Mouse (Mus musculus) layer of hippocampus, adult 18-20 months (tissue): ENCODE results near the gene Iqck. TPM values are rescaled to one million over a fixed set of nuclear protein-coding genes. Genes with fewer than 3 reads are reported as not detected.

Source experiments
- DNase-seq, 2 experiments: peaks; one replicate each; pipeline ENCODE4 v3.0.0; 2022; ENCODE audit warnings: low spot score in 2 of 2
- total RNA-seq, 2 experiments: library from RNA; stranded (reverse); gene quantifications; 2 replicates each; pipeline ENCODE4 v1.2.3; 2021

Iqck gene
- total RNA-seq, 2 experiments from 2014 or later: 4.6 to 4.7 TPM

DNA sequence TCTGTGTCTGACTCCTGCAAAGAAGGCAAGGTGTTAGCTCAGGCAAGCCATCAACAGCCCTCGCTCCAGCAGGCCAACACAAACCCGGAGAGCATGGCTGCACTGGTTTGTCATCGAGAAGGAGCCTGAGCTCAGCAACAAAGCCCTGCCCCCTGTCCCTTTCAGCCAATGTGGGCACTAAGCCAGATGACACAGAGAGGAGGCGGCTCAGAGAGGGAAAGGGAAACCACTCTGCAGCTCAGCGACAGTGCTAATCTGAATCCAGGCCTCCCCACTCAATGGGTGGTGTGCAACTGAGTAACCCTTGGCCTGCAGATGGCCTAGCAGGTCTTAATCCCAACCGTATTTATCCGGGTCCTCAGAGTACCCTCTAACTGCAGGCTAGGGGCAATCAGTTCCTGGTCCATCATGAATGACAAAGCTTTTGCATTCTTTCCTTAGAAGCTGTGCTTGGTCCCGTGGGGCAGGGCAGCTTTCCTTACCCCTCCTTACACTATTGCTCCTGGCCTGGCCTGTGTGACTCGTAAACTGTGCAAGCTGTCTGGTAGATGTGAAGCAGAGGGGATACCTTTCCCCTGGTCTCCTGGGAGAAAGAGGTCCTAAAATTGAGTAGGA lies 4.8 kb upstream of the Iqck start:
- peak in 1 of 2 experiments; percentile 50 for DNase-seq

DNA sequence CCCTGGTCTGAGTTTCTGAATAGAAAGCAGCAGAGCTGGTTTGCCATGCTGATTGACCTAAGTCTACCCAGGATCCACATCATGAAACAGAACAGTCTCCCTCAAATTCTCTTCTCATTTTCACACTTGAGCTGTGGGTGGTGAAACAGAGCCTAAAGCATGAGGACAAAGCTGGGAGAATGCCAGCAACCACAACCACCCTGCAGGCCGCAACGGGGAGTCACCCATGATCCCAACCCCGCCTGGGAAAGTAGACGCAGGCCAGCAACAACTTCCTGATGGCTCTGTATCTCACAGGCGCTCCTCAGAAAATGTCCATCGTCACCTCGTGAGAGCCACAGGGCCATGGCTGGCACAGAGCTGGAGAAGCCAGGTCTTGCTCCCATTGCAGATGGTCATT lies 4.0 kb upstream of the Iqck start:
- DNase-seq: no peak

DNA sequence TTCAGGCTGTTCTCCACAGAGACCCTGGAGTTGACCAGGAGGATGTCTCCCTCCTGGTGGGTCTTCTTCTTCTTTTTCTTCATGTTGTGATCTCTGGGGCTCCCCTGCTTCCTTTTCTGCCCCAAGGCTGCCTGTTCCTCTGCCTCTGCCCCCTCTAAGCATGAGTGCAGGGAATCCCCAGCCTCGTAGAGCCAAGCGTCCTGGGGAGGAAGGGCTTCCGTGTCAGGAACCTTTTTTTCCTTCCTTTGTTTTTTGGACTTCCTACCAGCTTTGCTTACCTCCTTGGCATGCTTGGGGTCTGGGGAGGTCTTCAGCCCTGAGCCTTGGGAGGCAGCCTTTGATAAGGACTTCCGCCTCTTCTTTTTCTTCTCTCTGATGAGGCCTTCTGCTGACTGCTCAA lies 2.9 kb upstream of the Iqck start:
- DNase-seq: no peak

DNA sequence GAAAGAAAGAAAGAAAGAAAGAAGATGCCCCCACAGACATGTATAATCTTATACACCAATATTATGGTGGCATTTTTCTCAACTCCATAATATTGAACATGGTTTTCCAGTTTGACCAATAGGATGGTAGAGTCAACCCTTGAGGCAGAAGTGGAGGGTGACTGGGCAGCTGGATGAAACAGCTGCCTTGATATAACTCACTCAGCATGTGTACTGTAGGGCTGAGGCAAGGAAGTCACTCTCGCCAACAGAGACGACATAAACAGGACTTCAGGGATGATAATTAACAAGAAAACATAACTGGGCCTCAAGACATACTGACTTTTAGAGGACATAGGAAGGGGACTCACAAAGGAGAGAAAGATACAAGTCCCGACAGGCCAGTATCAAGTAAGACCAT lies 946 bp upstream of the Iqck start:
- no peak for DNase-seq

DNA sequence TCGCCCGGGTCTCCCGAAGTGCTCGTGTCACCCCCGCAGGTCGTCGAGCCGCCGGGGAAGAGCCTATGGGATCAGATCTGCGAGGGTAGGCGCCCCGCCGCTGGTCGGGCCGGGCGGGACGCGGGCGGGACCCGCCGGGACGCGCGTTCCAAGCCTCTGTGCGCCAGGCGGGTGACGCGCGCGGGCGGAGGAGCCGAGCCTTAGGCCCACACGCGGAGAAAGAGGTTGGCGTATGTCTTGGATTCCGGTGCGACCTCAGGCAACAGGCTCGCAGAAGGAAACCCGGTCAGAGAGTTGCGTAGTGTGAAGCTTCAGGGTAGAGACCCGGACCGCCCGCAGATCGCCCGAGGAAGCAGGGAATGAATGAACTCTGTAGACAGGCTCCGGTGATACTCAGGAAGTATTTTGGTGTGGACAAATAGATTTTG lies 339 bp downstream of the Iqck start, which contains the start of gene Knop1:
Knop1 (minus strand) TSS at position 378 of the 428 bp plus-strand sequence.
- DNase-seq: no peak

DNA sequence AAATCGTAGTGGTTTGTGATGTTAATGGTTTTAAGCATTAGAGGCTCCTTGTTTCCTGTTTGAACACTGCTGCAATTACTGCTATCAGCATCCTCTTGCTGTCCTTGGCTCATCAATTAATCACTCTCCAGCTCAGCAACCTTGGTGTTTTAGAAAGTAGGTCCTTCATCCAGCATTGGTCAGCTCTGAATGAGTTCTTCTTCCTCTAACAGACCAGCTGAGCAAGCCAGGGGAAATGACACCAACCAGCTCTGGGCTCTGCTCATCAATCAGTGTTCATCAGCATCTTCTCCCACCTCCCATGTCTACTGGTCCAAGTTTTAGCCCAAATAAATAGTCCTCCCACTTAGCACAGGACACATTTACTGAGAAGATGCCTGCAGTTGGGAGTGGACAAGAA lies 3.1 kb downstream of the Iqck start:
- no peak for DNase-seq

DNA sequence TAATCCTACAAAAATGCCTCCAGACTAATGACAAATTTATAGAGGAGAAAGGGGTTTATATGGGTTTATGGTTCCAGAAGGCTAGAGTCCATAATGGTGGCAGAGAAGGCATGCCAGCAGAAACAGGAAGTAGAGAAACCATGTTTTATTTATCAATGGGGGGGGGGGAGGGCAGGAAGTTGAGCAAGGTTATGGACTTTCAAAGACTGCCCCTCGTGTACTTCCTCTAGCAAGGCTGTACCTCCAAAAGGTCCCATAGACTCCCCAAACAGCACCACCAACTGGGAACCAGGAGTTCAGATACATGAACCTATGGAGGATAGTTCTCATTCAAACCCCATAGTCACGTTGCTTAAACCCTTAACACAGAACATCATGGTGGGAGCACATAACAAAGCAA lies 9.8 kb downstream of the Iqck start:
- no peak for DNase-seq

DNA sequence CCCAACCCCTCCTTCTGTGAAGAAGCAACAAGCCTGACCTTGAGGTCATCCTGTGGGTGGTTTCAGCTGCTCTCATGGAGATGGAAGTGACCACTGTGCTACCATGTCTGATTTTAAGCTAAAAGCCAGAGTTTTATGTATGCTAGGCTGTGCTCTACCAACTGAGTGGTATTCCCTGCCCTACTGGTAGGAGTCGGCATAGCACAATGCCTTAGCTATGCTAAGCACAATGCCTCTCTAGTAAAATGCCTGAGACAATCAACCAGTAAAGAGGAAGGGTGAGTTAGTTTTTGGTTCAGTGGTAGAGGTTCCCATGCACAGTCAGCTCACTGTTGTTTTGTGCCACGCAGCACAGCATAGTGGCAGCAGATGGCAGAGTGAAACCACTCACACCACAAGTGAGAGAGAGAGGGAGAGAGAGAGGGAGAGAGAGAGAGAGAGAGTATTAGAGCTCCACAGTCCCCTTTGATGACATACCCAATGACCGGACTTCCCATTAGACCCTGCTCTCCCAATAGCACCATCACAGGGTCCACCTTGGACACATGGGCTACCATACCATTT lies 24.0 kb downstream of the Iqck start:
- no peak for DNase-seq

DNA sequence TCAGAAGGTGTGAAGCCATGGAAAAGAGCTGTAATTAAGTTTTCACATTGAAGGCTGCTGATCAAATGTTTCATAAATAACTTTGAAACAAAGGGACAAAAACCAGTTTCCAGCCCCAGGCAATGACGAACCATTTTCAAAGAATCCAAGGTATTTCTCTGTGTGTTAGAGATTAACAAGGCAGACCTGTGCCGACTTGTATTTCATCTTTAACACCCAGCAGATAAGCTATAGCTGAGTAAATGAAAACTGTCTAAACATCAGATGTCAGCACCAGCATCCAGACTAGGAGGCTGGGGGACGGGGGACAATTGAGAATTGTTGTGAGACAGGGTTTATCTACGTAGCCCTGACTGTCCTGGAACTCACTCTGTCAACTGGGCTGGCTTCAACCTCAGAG lies 28.4 kb downstream of the Iqck start:
- DNase-seq: no peak

DNA sequence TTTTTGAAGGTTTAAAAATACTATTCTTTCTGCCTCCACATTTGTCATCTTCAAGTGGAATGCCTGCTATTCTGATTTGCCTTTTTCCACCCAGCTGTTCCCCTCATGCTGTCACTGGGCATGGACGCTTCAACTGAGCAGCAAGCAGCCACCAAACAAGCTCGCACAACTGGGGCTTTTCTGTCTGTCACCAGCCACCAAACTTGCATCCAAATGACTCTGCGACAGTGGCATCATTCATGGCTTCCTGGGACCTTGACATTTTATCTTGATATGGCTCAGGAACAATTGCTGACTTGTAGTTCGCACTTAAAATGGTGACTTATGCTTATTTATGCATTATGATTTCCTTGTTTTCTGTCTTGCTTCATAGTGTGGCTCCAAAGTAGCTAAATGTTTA lies 29.4 kb downstream of the Iqck start:
- DNase-seq: no peak

DNA sequence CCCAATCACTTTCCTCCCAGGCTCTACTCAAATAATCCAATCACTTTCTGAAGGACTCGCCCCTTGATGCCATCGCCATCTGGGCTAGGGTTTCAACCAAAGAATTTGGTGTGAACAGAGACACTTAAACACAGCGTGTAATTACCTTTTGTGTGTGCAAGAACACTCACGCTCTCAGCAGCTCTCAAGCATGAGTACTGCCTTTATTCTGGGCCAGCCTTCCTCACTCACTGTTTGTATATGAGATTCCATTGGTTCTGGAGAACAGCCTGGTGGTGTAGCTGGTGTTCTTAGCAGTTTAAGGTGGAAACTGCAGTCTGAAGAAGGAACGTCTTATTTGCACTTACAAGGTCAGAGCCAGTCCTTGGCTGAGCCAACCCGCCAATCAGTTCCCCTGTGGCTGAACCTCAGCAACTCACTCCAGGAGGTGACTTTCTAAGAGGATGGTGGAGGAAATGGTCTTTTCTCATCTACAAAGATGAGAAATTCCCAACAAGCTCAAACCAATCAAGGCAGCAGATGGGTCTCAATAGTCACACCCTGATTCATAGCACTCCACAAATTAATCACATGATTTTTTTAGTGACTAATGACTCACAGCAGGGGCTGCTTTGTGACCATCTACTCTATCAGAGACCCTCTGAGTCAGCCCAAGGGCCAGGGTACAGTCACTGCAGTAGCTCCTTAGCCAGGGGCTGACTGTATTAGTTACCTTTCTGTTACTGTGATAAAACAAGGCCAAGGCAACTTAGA lies 31.9 kb downstream of the Iqck start:
- no peak for DNase-seq

DNA sequence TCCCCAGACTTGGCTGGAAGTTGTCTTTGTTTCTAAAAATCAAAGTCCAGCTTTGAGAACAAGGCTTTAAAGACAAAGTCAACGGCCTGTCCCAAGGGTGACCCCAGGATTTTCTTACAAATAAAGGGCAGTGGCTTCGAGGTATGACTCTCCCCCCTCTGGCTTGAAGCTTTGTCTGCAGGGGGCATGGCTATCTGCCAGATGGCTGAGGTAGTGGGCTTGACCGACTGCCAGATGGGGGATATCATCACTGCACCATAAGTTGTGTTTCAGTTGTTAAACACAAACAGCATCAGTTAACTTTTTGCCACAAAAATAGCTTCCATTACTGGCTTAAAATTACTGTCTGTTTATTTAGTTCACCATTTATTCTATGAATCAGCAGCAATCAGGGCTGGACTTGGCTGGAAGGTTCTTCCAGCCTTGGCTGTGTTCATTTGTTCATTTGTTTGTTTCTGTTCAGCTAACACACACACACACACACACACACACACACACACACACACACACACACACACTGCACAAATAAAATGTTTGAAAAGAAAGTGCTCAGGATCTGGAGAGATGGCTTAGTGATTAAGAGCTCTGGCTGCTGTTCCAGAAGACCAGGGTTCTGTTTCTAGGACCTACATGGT lies 33.6 kb downstream of the Iqck start:
- DNase-seq: no peak

DNA sequence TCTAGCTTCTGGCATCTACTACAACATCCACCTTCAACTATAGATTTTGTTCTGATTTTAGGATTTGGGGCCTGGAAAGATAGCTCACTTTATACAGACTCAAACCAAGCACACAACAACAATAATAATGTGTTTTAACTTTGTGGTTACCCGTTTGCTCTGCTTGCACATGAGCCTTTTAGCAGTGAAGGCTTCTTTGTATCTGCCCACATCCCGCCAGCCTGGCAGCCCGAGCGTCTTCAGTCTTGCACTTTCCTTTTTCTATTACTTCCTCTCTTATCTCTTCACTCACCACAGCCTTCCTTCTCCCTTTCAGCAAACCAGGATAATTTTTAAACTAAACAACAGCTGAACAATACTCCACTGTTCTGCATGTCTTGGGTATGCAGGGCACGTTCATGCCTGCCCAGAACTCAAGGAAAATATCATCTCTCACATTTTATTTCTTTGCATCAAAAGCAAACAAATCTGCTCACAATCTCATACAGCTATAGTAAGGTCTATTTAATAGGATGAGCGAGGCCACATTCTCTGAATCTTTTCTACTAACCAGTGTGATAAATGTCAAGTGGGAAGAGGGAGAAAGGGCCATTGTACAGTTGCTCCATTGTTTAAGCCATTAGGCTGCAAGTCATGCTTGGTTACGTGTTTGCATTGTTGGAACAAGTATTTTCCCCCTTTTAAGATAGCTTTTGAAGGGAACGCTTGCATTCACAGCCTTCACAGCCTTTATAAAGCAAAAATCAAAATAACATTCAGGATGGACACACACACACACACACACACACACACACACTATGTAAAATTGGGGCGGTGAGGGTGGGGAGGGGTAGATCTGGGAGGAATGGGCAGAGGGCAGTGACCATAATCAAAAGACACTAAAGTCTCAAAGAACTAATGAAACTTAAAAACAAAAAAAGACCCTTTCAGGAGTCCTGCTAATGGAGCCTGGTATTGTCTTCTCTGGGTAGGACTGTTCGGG lies 40.2 kb downstream of the Iqck start:
- no peak for DNase-seq

DNA sequence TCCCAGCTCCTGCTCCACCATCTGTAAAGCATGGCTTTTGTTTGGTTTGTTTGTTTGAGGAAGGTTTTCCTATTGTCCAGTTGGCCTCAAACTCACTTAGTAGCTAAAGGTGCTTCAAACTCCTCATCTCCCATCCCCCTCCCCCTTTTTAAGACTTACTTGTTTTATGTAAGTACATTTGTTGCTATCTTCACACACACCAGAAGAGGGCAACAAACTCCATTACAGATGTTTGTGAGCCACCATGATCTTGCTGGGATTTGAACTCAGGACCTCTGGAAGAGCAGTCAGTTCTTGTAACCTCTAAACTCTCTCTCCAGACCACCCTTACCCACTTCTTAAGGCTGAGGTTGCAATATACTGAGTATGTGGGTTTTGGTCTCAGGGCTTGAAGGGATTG lies 42.5 kb downstream of the Iqck start:
- DNase-seq: no peak

DNA sequence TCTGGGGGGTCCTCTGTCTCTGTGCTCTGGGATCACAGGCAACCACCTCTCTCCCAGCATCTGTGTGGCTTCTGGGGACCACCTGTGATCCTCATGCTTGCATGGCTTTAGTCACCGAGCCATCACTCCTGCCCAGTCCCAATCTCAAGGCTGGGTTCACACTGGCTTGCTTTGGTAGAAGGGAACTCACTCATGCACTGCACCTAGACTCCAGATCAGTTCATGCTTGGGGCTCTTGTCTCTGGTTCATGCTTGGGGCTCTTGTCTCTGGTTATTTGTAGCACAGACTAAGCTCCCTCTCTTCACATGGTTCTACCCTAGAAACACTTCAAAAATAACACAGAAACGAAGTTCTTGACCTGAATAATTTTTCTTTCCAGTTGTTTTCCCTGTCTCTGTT lies 44.5 kb downstream of the Iqck start:
- no peak for DNase-seq

DNA sequence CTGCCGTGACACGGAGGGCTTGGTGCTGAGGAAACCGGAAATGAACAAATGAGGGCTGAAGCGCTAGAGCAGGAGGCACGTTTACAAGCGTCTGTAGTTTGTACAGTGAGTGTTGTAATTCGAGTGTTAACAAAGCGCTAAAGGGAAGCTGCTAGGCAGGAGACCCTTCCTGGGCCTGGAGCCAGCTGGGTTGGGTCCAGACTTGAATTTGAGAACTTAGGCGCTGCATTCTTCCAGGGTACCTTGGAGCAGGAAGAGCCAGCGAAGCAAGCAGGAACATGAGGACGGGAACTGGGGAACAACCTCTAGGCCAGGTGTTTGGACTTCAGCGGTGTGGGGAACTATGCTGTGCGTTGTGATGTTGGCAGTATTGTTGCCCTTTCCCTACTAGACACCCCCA lies 47.4 kb downstream of the Iqck start:
- no peak for DNase-seq

DNA sequence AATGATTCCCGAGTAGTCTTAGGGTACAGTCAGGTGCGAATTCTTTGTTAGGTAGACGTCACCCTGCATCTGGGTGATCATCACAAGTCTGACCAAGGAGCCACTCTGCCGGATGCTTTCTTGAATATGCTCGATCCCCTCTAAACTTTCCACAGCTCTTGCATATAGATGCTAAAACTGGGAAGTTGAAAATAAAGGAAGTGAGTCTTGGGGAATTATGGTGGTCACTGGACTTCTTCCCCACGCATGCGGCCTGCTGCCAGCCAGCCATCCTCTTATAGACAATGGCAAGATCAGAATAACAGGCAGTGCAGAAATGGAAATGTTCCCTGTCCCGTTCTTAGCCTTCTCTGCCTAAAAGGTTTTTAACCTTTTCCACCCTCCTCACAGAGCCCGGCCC lies 48.3 kb downstream of the Iqck start:
- DNase-seq: no peak

DNA sequence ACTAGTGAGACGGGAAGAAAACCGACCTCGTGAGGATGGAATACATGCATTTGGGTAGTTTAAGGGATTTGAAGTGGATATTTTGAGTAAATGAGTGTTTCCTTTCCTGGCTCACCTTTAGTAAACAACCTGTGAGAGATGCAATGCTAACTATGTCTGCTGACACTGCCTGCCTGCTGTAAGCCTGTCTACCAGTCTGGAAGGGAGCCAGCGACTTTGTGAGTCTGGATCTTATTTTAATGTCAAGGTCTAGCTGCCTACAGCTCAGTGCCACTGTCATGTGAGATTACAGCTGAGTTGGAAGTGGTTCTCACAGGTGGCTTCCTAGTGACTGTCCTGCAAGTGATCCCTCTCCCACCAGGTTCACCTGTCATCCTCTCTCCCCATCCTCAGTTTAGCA lies 49.0 kb downstream of the Iqck start:
- no peak for DNase-seq

DNA sequence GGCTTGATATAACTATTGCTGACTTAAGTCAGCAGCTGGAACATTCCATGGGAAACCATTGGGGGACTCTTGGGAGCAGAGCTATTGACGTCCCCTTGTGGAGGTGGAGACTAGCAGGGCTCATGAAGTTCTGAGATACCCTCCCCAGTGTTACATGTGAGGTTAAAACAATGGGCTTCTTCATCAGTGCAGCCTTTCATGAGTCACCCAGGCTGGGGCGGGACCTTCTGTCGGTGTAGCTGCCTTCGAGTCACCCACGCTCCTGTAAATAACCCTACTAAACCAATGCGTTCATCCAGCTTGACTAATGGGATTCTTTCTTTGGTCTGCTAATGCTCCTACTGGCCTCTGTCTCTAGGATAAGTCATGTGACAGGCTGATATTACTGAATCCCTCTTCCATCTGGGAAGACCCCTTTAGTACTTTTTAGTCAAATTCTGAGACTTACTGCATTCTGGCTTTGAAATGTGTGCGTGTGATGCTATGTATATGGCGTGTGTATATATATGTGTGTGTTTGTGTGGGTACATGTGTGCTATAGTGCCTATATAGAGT lies 53.5 kb downstream of the Iqck start:
- DNase-seq: no peak

DNA sequence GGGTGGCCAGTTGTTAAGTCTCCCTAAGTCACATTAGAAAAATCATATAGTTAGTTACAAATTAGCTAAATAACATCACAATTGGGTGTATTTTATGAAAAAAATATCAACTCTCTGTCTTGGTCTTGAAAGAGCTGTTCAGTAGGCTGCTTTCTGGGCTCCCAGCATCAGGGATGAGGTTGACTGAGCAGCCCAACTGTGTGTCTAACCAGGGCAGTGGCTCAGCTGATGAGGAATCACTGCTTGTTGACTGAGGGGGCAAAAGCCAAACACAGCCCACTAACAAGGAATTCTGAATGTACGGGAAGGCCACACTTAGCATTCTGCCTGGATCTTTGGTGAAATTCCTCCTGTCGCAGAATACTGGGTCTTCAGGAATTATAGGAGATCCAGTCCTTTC lies 54.9 kb downstream of the Iqck start:
- DNase-seq: no peak

DNA sequence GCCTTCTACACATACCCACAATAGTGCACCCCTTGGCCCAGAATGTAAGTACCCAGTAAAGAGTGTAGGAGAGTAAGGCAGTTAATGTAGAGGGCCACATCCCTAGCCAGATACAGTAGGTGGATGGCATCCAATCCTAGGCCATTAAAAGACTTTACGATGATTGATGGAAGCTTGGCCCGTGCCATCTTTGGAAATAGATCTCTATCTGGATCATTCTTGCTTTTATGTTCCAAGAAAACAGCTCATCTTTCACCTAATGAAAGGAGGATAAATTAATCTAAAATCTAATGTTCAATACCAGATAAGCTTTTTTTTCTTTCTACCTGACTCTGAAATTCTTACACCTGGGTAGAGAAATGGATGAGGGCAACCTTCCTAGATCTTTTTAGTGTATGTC lies 55.6 kb downstream of the Iqck start:
- no peak for DNase-seq
